Mouse (Mus musculus): ENCODE measurements around the gene Rusc2. TPM values are rescaled to one million over a fixed set of nuclear protein-coding genes. Genes with fewer than 3 reads are reported as not detected.

Rusc2 gene
- polyA plus RNA-seq, 1 experiment from 2014 or later = 11.5 TPM

DNA sequence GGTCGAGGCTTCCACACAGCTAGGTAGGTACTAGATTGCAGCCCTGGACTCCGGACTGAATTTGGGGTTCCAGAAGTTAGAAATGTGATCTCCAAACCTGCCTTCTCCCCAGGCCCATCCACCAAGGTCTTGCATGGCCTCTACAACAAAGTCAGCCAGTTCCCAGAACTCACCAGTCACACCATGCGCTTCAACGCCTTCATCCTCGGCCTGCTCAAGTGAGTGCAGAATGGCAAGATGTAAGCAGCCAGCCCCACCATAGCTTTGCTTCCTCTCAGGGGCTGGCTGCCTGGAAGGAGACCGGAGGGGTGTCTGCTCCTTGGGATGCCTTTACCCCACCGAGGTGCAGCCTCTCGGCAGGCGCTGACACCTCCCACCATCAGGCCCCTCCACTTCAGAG, 42.3 kb downstream of the Rusc2 start:
- Histone ChIP-seq H3K4me1 (replicated peaks; ENCODE audit: control insufficient read depth, insufficient read depth) (no peaks in the 10 kb centered on the region; the same call in 1 of the 2 replicates), H3K4me2 (replicated peaks; ENCODE audit: low read depth) (no peak overlapping the region), H3K27ac (replicated peaks) (no peak overlapping the region), H3K9me3 (ENCODE audit: control insufficient read depth, low read length) (no peaks in the 10 kb centered on the region), H3K4me3 (ENCODE audit: low read depth, low read length) (no peak overlapping the region), H3K36me3 (ENCODE audit: control insufficient read depth, insufficient read depth, low read length) (peaks cover 47% of the 10 kb centered on the region), H3K27me3 (ENCODE audit: control insufficient read depth, insufficient read depth, low read length) (no peaks in the 10 kb centered on the region), H3K9ac (ENCODE audit: low read length) (no peak overlapping the region)
- DNase-seq (ENCODE audit: low spot score) (no peak), ATAC-seq (ENCODE audit: low FRiP score, low TSS enrichment) (no peak)
- 84% methylated on average over 9 of the region's 9 CpGs for WGBS
- TF ChIP-seq CTCF (IDR thresholded peaks at IDR 0.05; ENCODE audit: low read depth) (no peak), EP300 (optimal IDR thresholded peaks at IDR 0.05) (no peak)

- DNase-seq (ENCODE audit: low spot score) (peak; percentile 42), ATAC-seq (ENCODE audit: low FRiP score, low TSS enrichment) (peak; percentile 17; the same call in 1 of the 2 replicates)
- Histone ChIP-seq H3K9me3 (ENCODE audit: control insufficient read depth, low read length) (no peaks in the 10 kb centered on the region), H3K9ac (ENCODE audit: low read length) (peak overlapping the region; percentile 38; the same call in 1 of the 2 replicates), H3K36me3 (ENCODE audit: control insufficient read depth, insufficient read depth, low read length) (peaks cover 47% of the 10 kb centered on the region), H3K4me3 (ENCODE audit: low read depth, low read length) (no peak overlapping the region), H3K27ac (replicated peaks) (no peak overlapping the region), H3K4me2 (replicated peaks; ENCODE audit: low read depth) (peak overlapping the region; percentile 47), H3K27me3 (ENCODE audit: control insufficient read depth, insufficient read depth, low read length) (no peaks in the 10 kb centered on the region), H3K4me1 (replicated peaks; ENCODE audit: control insufficient read depth, insufficient read depth) (no peaks in the 10 kb centered on the region; the same call in 1 of the 2 replicates)
- TF ChIP-seq CTCF (IDR thresholded peaks at IDR 0.05; ENCODE audit: low read depth) (no peak), EP300 (optimal IDR thresholded peaks at IDR 0.05) (no peak)
- 43% methylated on average over 14 of the region's 14 CpGs for WGBS
These were observed 43.4 kb downstream of the Rusc2 start for GRCm38 (mm10) chr4:43425197-43425596.

DNA sequence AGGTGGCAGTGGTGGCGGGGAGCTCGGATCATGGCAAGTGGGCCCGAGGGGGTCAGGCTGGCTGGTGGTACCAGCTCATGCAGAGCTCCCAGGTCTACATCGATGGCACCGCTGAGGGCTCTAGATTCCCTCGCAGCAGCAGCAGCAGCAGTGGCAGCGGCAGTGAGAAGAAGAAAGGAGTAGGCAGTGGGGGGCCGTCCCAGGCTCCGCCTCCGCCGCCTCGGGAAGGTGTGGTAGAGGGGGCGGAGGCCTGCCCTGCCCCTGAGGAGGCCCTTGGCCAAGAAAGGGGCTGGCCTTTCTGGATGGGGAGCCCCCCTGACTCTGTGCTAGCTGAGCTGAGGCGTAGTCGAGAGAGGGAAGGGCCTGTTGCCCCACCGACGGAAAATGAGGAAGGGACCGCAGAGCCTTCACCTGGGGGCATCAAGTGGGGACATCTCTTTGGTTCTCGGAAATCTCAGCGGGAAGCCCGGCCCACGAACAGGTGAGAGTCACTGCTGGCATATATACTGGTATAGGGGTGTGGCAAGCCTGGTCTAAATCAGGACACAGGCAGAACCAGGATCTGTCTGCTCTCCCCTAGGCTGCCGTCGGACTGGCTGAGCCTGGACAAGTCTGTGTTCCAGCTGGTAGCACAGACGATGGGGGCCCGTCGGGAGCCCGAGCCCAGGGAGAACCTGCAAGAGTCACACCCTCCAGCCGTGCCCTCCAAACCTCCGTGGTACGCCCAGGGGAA, 44.0 kb downstream of the Rusc2 start:
- ATAC-seq (ENCODE audit: low FRiP score, low TSS enrichment) = peak; percentile 45
- WGBS = 31% methylated on average over 30 of the region's 31 CpGs

GRCm38 (mm10) chr4:43426487-43426886, 44.7 kb downstream of the Rusc2 start:
- Histone ChIP-seq H3K27me3 (ENCODE audit: control insufficient read depth, insufficient read depth, low read length) (no peaks in the 10 kb centered on the region), H3K36me3 (ENCODE audit: control insufficient read depth, insufficient read depth, low read length) (peaks cover 47% of the 10 kb centered on the region), H3K9me3 (ENCODE audit: control insufficient read depth, low read length) (no peaks in the 10 kb centered on the region), H3K27ac (replicated peaks) (no peak overlapping the region), H3K4me1 (replicated peaks; ENCODE audit: control insufficient read depth, insufficient read depth) (no peaks in the 10 kb centered on the region; the same call in 1 of the 2 replicates), H3K4me3 (ENCODE audit: low read depth, low read length) (no peak overlapping the region), H3K9ac (ENCODE audit: low read length) (no peak overlapping the region), H3K4me2 (replicated peaks; ENCODE audit: low read depth) (no peak overlapping the region)
- no peak for ATAC-seq (ENCODE audit: low FRiP score, low TSS enrichment)
- WGBS = 77% methylated on average over 10 of the region's 10 CpGs
- no peak for DNase-seq (ENCODE audit: low spot score)
- no peak for TF ChIP-seq CTCF (IDR thresholded peaks at IDR 0.05; ENCODE audit: low read depth)
- TF ChIP-seq EP300 (optimal IDR thresholded peaks at IDR 0.05) = no peak

More for the DNA sequence above, 44.0 kb downstream of the Rusc2 start:
- Histone ChIP-seq H3K36me3 (ENCODE audit: control insufficient read depth, insufficient read depth, low read length) (peaks cover 47% of the 10 kb centered on the region), H3K4me1 (replicated peaks; ENCODE audit: control insufficient read depth, insufficient read depth) (no peaks in the 10 kb centered on the region; the same call in 1 of the 2 replicates), H3K4me2 (replicated peaks; ENCODE audit: low read depth) (peak overlapping the region; percentile 47), H3K4me3 (ENCODE audit: low read depth, low read length) (no peak overlapping the region), H3K27ac (replicated peaks) (no peak overlapping the region), H3K9me3 (ENCODE audit: control insufficient read depth, low read length) (no peaks in the 10 kb centered on the region), H3K27me3 (ENCODE audit: control insufficient read depth, insufficient read depth, low read length) (no peaks in the 10 kb centered on the region), H3K9ac (ENCODE audit: low read length) (peak overlapping the region; percentile 27; the same call in 1 of the 2 replicates)
- no peak for TF ChIP-seq CTCF (IDR thresholded peaks at IDR 0.05; ENCODE audit: low read depth)
- TF ChIP-seq EP300 (optimal IDR thresholded peaks at IDR 0.05) = no peak
- DNase-seq (ENCODE audit: low spot score) = peak; percentile 62

DNA sequence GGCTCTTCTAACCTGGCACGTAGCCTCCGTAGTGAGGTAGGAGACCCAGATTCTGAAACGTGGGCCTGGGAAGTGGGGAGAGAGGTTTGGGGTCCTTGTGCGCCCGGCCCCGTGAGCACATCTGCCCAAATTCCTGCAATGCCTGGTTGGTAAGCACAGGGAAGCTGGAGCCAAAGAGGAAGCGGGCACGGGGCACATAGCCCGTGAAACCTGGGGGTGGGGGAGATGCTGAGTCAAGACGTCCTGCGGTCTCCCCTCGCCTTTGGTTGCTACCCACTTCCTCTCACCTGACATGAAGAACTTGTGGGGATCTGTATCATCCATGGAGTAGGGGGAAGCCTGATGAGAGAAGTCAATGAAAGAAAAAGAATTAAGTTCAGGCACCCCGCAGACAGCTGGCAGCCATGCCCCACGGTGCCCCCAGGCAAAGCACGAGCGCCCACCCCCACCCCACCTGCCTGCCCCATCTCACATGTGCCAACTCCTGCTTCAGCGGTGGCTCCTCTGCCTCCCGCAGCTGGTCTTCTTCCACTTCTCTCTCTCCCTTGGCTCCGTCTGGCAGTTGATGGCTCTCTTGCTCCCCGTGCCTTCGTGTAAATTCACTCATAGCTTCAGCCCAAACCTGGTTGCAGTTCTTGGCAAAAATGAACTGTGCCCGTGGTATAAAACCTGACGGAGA, 45.9 kb downstream of the Rusc2 start:
- 47% methylated on average over 23 of the region's 23 CpGs for WGBS

More for the DNA sequence above, 45.9 kb downstream of the Rusc2 start:
- H3K36me3 ChIP-seq (ENCODE audit: control insufficient read depth, insufficient read depth, low read length) = peaks cover 38% of the 10 kb centered on the region
- ATAC-seq (ENCODE audit: low FRiP score, low TSS enrichment) (no peak), DNase-seq (ENCODE audit: low spot score) (no peak)
- no peak overlapping the region for H3K27ac ChIP-seq (replicated peaks)
- no peaks in the 10 kb centered on the region for H3K9me3 ChIP-seq (ENCODE audit: control insufficient read depth, low read length)
- H3K27me3 ChIP-seq (ENCODE audit: control insufficient read depth, insufficient read depth, low read length) = no peaks in the 10 kb centered on the region
- H3K9ac ChIP-seq (ENCODE audit: low read length) = no peak overlapping the region
- no peak for TF ChIP-seq EP300 (optimal IDR thresholded peaks at IDR 0.05)
- TF ChIP-seq CTCF (IDR thresholded peaks at IDR 0.05; ENCODE audit: low read depth) = no peak
- H3K4me1 ChIP-seq (replicated peaks; ENCODE audit: control insufficient read depth, insufficient read depth) = no peaks in the 10 kb centered on the region; the same call in 1 of the 2 replicates
- H3K4me3 ChIP-seq (ENCODE audit: low read depth, low read length) = no peak overlapping the region
- no peak overlapping the region for H3K4me2 ChIP-seq (replicated peaks; ENCODE audit: low read depth)

All from stomach, postnatal 0 days (tissue).